Mouse (Mus musculus): ENCODE measurements around the gene Rnf13.

DNA sequence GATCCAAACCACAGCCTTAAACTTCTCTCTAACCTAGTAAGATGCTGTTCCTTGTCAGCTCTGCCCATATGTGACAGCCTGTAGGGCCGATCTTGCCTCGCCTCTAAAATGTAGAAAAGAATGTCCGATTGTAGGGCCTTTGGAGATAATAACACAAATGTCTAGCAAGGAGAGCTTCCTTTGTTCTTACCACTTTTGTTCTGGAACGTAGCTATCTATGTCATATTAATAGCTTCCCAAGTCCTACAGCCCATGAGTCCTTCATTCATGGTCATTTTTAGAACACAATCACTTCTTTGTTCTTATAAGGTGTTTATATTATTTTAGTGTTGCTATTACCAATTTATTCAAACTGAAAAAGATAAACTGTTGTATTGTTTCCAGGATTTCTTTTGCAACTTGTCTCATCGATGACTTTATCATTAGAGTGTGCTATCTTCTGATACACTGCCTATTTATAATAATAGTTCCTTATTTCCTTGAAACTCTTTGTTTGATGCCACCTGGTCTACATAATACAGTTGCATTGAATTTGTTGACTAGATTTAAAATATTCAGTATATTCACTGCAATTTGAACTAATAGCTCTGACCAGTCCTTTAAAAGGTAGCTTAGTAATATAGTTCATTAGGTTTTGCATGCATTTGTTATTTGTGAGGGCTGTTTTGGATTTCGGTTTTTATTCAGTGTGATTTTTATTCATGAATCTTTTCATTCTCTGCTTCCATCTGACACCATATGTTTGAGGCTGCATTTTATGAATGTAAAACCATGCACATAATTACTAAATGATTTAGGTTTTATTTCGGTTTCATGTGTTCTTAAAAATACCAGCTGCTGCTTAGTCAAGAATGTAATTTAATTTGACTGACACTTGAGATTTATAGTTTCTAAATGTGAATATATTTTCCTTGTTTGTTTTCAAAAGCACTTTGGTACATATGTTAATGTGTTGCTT, 53.4 kb downstream of the Rnf13 start:
- TF ChIP-seq MAFK (IDR thresholded peaks at IDR 0.05; ENCODE audit: insufficient read depth, low read depth, low read length) (no peak), ZC3H11A (IDR thresholded peaks at IDR 0.05; ENCODE audit: borderline replicate concordance, low read depth, low read length) (no peak), CHD2 (IDR thresholded peaks at IDR 0.05; ENCODE audit: low read depth, low read length) (no peak)

All from ES-E14 (cell line).